Mouse (Mus musculus) bone marrow macrophage, adult 2 months (primary cell): ENCODE data around the gene Got1. TPM values are rescaled to one million over a fixed set of nuclear protein-coding genes. Genes with fewer than 3 reads are reported as not detected.
"Not testable (repeated sequence)": the region's sequence is repeated elsewhere in the genome, so short reads cannot be mapped to it uniquely, and the experiment has no call there.

Experiments used
- H3K27ac ChIP-seq: 2 replicates; pipeline ENCODE4 v1.5.1; 2012; ENCODE audit warnings: low read depth, low read length; ENCODE audit not compliant: insufficient read depth
- H3K4me1 ChIP-seq: 2 replicates; pipeline ENCODE4 v1.6.1; 2012; ENCODE audit warnings: low read length; ENCODE audit not compliant: control insufficient read depth, insufficient read depth
- H3K4me3 ChIP-seq: 2 replicates; pipeline ENCODE4 v1.5.1; 2012; ENCODE audit warnings: mild to moderate bottlenecking, low read length, moderate library complexity; ENCODE audit not compliant: insufficient read depth
- CTCF ChIP-seq: IDR thresholded peaks from 2 replicates; pipeline ENCODE4 v1.5.1; 2012; ENCODE audit warnings: low read depth, mild to moderate bottlenecking, low read length, moderate library complexity
- POLR2A ChIP-seq: IDR thresholded peaks from 2 replicates; pipeline ENCODE4 v1.6.1; 2012; ENCODE audit warnings: mild to moderate bottlenecking, low read depth, low read length, borderline replicate concordance
- polyA plus RNA-seq: library from polyadenylated mRNA; stranded (reverse); fragments of >200 nt; gene quantifications from 2 replicates; pipeline ENCODE4 v1.2.4, GENCODE M21; 2012; ENCODE audit not compliant: missing spikeins, insufficient read depth, insufficient read length

Got1 gene
- polyA plus RNA-seq, 1 experiment, result 53.5 TPM

- peaks cover 41% of the 10 kb centered on the region for H3K4me1 ChIP-seq
- H3K4me3 ChIP-seq, result no peak overlapping the region
- no peak for TF ChIP-seq CTCF
- TF ChIP-seq POLR2A, result no peak
- H3K27ac ChIP-seq, result no peak overlapping the region
Measured at GRCm38 (mm10) chr19:43513874-43514273, 10.5 kb downstream of the Got1 start.

- peak overlapping the region; percentile 22 for H3K4me3 ChIP-seq
- peaks cover 36% of the 10 kb centered on the region for H3K4me1 ChIP-seq
- H3K27ac ChIP-seq, result peak overlapping the region; percentile 97
- no peak for TF ChIP-seq POLR2A
Measured at GRCm38 (mm10) chr19:43511621-43512620, 12.5 kb downstream of the Got1 start.

GRCm38 (mm10) chr19:43510436-43511220, 13.8 kb downstream of the Got1 start:
- H3K4me1 ChIP-seq, result peaks cover 32% of the 10 kb centered on the region
- peak overlapping the region; percentile 97 for H3K27ac ChIP-seq
- peak overlapping the region; percentile 22 for H3K4me3 ChIP-seq
- TF ChIP-seq POLR2A (no peak), CTCF (no peak)

GRCm38 (mm10) chr19:43505441-43505840, 19.0 kb downstream of the Got1 start:
- TF ChIP-seq POLR2A (no peak), CTCF (no peak)
- no peak overlapping the region for H3K27ac ChIP-seq
- no peak overlapping the region for H3K4me3 ChIP-seq
- H3K4me1 ChIP-seq, result peaks cover 9% of the 10 kb centered on the region

- not testable (repeated sequence) for H3K27ac ChIP-seq, H3K4me3 ChIP-seq, H3K4me1 ChIP-seq
Measured at GRCm38 (mm10) chr19:43503593-43503992, 20.8 kb downstream of the Got1 start.

- no peak for TF ChIP-seq POLR2A
- no peak for TF ChIP-seq CTCF
- H3K27ac ChIP-seq, result no peak overlapping the region
- H3K4me1 ChIP-seq, result no peaks in the 10 kb centered on the region
- H3K4me3 ChIP-seq, result no peak overlapping the region
Measured at GRCm38 (mm10) chr19:43502630-43503029, 21.8 kb downstream of the Got1 start.

- Histone ChIP-seq H3K4me1 (no peaks in the 10 kb centered on the region), H3K4me3 (no peak overlapping the region), H3K27ac (no peak overlapping the region)
- no peak for TF ChIP-seq CTCF
- no peak for TF ChIP-seq POLR2A
Measured at GRCm38 (mm10) chr19:43498874-43499273, 25.5 kb downstream of the Got1 start.

- Histone ChIP-seq H3K27ac (no peak overlapping the region), H3K4me3 (no peak overlapping the region), H3K4me1 (no peaks in the 10 kb centered on the region)
- no peak for TF ChIP-seq CTCF
- no peak for TF ChIP-seq POLR2A
Measured at GRCm38 (mm10) chr19:43497440-43497839, 27.0 kb downstream of the Got1 start.

- Histone ChIP-seq H3K4me3 (no peak overlapping the region), H3K4me1 (no peaks in the 10 kb centered on the region), H3K27ac (no peak overlapping the region)
- TF ChIP-seq POLR2A (no peak), CTCF (no peak)
Measured at GRCm38 (mm10) chr19:43495846-43496245, 28.6 kb downstream of the Got1 start.

GRCm38 (mm10) chr19:43494914-43495313, 29.5 kb downstream of the Got1 start:
- no peak for TF ChIP-seq POLR2A
- no peak for TF ChIP-seq CTCF
- no peak overlapping the region for H3K27ac ChIP-seq
- H3K4me1 ChIP-seq, result no peaks in the 10 kb centered on the region
- H3K4me3 ChIP-seq, result no peak overlapping the region
